Mouse (Mus musculus): Measurements from ENCODE around the gene Dcp1b. TPM values are rescaled to one million over a fixed set of nuclear protein-coding genes. Genes with fewer than 3 reads are reported as not detected.

Gene Dcp1b
- polyA plus RNA-seq, 2 experiments: 2.9 to 5.3 TPM

DNA sequence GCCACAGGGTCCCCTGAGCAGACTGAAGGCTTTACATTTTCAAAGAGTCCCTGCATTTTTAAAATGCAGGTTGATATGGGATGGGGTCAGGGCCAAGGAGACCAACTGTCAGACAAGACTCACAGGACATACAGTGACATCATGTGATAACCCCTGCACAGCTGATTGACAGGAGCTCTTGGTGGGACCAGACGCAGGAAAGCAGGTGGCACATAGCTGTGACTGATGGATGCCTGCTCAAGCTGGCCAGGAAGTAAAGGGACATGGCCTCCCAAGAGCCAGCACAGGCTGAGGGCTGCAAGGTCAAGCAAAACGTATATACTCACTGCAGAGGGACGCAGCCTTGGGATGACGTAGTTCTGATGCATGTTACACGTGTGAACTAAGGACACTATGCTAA, 60.4 kb downstream of the Dcp1b start:
- Histone ChIP-seq H3K9ac (replicated peaks) (no peak overlapping the region), H3K9me3 (ENCODE audit: control insufficient read depth, low read length) (no peaks in the 10 kb centered on the region), H3K36me3 (replicated peaks; ENCODE audit: control insufficient read depth, insufficient read depth, low read depth) (no peaks in the 10 kb centered on the region), H3K27me3 (ENCODE audit: control insufficient read depth, insufficient read depth, low read length) (no peaks in the 10 kb centered on the region), H3K4me3 (ENCODE audit: insufficient read depth in 1 of 2, low read depth in 2 of 2, low read length in 2 of 2) (no peak overlapping the region), H3K27ac (no peak overlapping the region), H3K4me2 (ENCODE audit: low read depth) (no peak overlapping the region), H3K4me1 (replicated peaks; ENCODE audit: control insufficient read depth in 2 of 2, insufficient read depth in 2 of 2, low read length in 1 of 2) (no peaks in the 10 kb centered on the region)
- TF ChIP-seq EP300 (IDR thresholded peaks at IDR 0.05; ENCODE audit: low read depth): no peak
- no peak for TF ChIP-seq CTCF (IDR thresholded peaks at IDR 0.05; ENCODE audit: low read depth)
- ATAC-seq (ENCODE audit: insufficient read depth) (no peak), DNase-seq (ENCODE audit: low read depth in 3 of 3, low spot score in 3 of 3) (no peak)
- WGBS (ENCODE audit: insufficient replicate concordance): 63% methylated on average over 5 of the region's 5 CpGs

DNA sequence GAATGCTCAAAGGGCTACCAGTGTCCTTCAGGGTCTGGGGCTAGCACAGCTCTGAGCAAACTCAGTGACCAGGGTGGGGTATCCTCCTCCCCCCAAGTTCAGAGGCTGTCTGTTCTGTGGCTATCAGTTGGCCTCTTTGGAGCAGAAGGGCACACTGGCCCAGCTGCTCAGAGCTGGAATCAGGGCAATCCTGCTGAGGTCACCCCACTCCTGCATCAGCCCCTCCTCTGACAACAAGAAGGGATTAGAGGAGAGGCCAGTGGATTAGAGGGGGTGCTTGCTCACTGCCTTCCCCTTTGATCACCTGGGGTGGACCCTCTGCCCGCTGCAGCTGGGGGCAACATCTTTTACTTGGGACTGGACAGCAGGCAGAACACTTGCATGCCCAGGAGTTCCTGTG, 61.2 kb downstream of the Dcp1b start, which contains the start of gene Cacna2d4:
TSS of gene Cacna2d4 (plus strand) at position 286 of the 400 bp plus-strand sequence.
- no peak for ATAC-seq (ENCODE audit: insufficient read depth)
- no peaks in the 10 kb centered on the region for H3K36me3 ChIP-seq (replicated peaks; ENCODE audit: control insufficient read depth, insufficient read depth, low read depth)
- 12% methylated on average over 1 of the region's 1 CpGs for WGBS (ENCODE audit: insufficient replicate concordance)

DNA sequence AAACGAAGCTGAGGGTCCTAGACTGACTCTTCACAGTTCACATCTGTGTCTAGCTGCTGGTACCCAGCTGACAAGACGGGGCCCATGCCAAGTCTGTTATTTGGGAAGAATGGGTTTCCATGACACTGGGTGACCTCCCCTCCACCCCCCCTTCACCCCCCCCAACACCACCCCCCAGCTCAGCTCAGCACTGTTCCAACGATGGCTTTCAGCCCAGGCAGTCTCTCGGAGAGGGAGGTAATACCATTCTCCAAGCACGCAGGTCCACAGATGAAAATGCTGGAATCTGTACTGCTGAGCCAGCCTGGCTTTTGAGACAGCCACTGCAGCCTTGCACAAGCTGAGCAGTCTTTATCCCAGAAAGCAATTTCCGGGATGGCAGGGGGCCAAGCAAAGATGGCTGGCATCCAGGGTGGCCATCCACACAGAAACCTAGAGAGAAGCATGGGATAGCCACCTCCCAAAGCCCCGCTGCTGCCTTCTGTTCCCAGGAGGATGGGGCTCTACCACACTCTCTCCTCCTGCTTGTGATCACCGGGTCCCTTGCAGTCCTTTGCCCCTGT, 62.5 kb downstream of the Dcp1b start:
- DNase-seq (ENCODE audit: low read depth in 3 of 3, low spot score in 3 of 3) (no peak), ATAC-seq (ENCODE audit: insufficient read depth) (no peak)
- Histone ChIP-seq H3K4me1 (replicated peaks; ENCODE audit: control insufficient read depth in 2 of 2, insufficient read depth in 2 of 2, low read length in 1 of 2) (no peaks in the 10 kb centered on the region), H3K36me3 (replicated peaks; ENCODE audit: control insufficient read depth, insufficient read depth, low read depth) (no peaks in the 10 kb centered on the region), H3K9me3 (ENCODE audit: control insufficient read depth, low read length) (no peaks in the 10 kb centered on the region), H3K4me2 (ENCODE audit: low read depth) (no peak overlapping the region), H3K27me3 (ENCODE audit: control insufficient read depth, insufficient read depth, low read length) (no peaks in the 10 kb centered on the region), H3K9ac (replicated peaks) (no peak overlapping the region), H3K4me3 (ENCODE audit: insufficient read depth in 1 of 2, low read depth in 2 of 2, low read length in 2 of 2) (no peak overlapping the region), H3K27ac (no peak overlapping the region)
- TF ChIP-seq CTCF (IDR thresholded peaks at IDR 0.05; ENCODE audit: low read depth) (no peak), EP300 (IDR thresholded peaks at IDR 0.05; ENCODE audit: low read depth) (no peak)
- 47% methylated on average over 8 of the region's 8 CpGs for WGBS (ENCODE audit: insufficient replicate concordance)

More for the DNA sequence above, 61.2 kb downstream of the Dcp1b start, which contains the start of gene Cacna2d4:
- H3K4me1 ChIP-seq (replicated peaks; ENCODE audit: control insufficient read depth in 2 of 2, insufficient read depth in 2 of 2, low read length in 1 of 2): no peaks in the 10 kb centered on the region
- H3K27me3 ChIP-seq (ENCODE audit: control insufficient read depth, insufficient read depth, low read length): no peaks in the 10 kb centered on the region
- no peaks in the 10 kb centered on the region for H3K9me3 ChIP-seq (ENCODE audit: control insufficient read depth, low read length)
- no peak within 1 kb of the TSS for H3K4me2 ChIP-seq (ENCODE audit: low read depth)
- DNase-seq (ENCODE audit: low read depth in 3 of 3, low spot score in 3 of 3): no peak
- H3K9ac ChIP-seq (replicated peaks): no peak within 1 kb of the TSS
- no peak within 1 kb of the TSS for H3K27ac ChIP-seq
- TF ChIP-seq EP300 (IDR thresholded peaks at IDR 0.05; ENCODE audit: low read depth) (no peak), CTCF (IDR thresholded peaks at IDR 0.05; ENCODE audit: low read depth) (no peak)
- no peak within 1 kb of the TSS for H3K4me3 ChIP-seq (ENCODE audit: insufficient read depth in 1 of 2, low read depth in 2 of 2, low read length in 2 of 2)

DNA sequence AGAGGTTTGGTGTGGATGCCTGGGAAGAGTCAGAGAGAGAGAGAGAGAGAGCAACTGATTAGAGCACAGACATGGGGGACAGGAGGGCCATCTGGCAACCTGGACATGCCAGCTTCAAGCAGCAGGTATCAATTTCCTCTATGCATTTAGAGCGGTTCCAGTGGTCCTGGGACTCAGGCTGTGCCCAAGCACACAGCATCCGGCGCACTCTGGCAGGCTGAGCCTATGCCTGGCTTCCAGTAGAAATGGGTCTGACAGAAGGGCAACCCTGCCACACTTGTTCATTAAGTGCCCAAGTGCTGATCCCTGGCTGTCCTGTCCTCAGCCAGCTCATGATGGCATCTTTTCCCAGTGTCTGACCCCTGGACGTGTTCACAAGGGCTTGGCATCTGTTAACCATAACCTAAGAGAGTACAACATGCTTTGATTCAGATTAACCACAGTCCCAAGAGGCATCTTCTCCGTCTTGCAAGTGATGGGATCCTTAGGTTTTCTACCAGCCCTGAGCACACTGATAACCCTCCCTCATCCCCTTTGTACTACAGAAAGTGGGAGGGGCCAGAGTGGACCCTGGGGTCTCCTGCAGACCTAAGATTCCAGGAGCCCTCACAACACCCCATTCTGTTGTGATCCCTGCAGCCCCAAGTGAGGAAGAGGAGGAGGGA, 64.4 kb downstream of the Dcp1b start:
- TF ChIP-seq EP300 (IDR thresholded peaks at IDR 0.05; ENCODE audit: low read depth) (no peak), CTCF (IDR thresholded peaks at IDR 0.05; ENCODE audit: low read depth) (no peak)
- WGBS (ENCODE audit: insufficient replicate concordance): 54% methylated on average over 5 of the region's 5 CpGs
- Histone ChIP-seq H3K36me3 (replicated peaks; ENCODE audit: control insufficient read depth, insufficient read depth, low read depth) (no peaks in the 10 kb centered on the region), H3K27ac (no peak overlapping the region), H3K9me3 (ENCODE audit: control insufficient read depth, low read length) (no peaks in the 10 kb centered on the region), H3K9ac (replicated peaks) (no peak overlapping the region), H3K27me3 (ENCODE audit: control insufficient read depth, insufficient read depth, low read length) (no peaks in the 10 kb centered on the region), H3K4me3 (ENCODE audit: insufficient read depth in 1 of 2, low read depth in 2 of 2, low read length in 2 of 2) (no peak overlapping the region), H3K4me2 (ENCODE audit: low read depth) (no peak overlapping the region), H3K4me1 (replicated peaks; ENCODE audit: control insufficient read depth in 2 of 2, insufficient read depth in 2 of 2, low read length in 1 of 2) (no peaks in the 10 kb centered on the region)
- DNase-seq (ENCODE audit: low read depth in 3 of 3, low spot score in 3 of 3) (no peak), ATAC-seq (ENCODE audit: insufficient read depth) (no peak)

DNA sequence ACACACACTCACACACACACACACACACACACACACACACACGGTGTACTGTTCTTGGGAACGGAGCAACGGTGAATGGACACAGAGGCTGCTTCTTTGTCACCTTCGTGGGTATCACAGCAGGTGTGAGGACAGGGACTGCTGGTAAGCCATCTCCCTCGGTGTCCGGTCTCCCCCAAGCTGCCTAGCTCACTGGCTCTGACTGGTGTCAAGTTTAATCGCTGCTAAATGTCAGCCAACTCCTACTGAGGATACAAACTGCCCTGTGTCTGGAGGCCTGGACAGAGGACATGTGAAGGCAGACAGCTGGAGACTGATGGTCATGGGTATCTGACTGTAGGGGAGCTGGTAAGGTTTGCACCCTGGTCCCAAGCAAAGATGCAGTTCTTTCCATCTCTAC, 65.2 kb downstream of the Dcp1b start:
- Histone ChIP-seq H3K27ac (no peak overlapping the region), H3K9me3 (ENCODE audit: control insufficient read depth, low read length) (no peaks in the 10 kb centered on the region), H3K36me3 (replicated peaks; ENCODE audit: control insufficient read depth, insufficient read depth, low read depth) (no peaks in the 10 kb centered on the region), H3K4me1 (replicated peaks; ENCODE audit: control insufficient read depth in 2 of 2, insufficient read depth in 2 of 2, low read length in 1 of 2) (no peaks in the 10 kb centered on the region), H3K4me3 (ENCODE audit: insufficient read depth in 1 of 2, low read depth in 2 of 2, low read length in 2 of 2) (no peak overlapping the region), H3K9ac (replicated peaks) (no peak overlapping the region), H3K27me3 (ENCODE audit: control insufficient read depth, insufficient read depth, low read length) (no peaks in the 10 kb centered on the region), H3K4me2 (ENCODE audit: low read depth) (no peak overlapping the region)
- ATAC-seq (ENCODE audit: insufficient read depth): no peak
- DNase-seq (ENCODE audit: low read depth in 3 of 3, low spot score in 3 of 3): no peak
- TF ChIP-seq CTCF (IDR thresholded peaks at IDR 0.05; ENCODE audit: low read depth) (no peak), EP300 (IDR thresholded peaks at IDR 0.05; ENCODE audit: low read depth) (no peak)
- 50% methylated on average over 7 of the region's 7 CpGs for WGBS (ENCODE audit: insufficient replicate concordance)
